Mouse (Mus musculus): Measurements from ENCODE around the gene Arsb.

DNA sequence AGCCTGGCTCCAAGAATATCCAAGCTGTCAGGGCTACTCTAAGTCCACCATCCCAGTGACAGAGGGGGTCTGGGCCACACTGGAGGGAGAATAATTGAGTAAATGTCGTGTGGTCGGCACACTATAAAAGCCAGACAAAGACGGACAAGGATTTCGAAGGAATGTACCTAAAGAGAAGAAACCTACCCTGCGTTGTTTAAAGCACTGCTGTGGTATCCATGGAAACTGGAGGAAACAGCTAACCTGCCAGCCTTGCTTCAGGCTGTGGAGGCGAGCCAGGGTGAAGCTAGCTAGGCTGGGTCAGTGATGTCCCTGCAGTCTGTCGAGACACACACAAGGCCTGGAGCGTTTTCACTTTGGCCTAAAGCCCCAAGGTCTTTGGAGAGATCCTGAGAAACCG, 195.7 kb downstream of the Arsb start:
- TF ChIP-seq POLR2A (IDR thresholded peaks at IDR 0.05; ENCODE audit: extremely low read depth, insufficient read depth, low read length) (no peak), CTCF (IDR thresholded peaks at IDR 0.05; ENCODE audit: low read depth, low read length) (no peak)
